Mouse (Mus musculus): ENCODE data around the gene Kmt2e. TPM values are rescaled to one million over a fixed set of nuclear protein-coding genes. Genes with fewer than 3 reads are reported as not detected.
"Not testable (repeated sequence)": the region's sequence is repeated elsewhere in the genome, so short reads cannot be mapped to it uniquely, and the experiment has no call there.

Kmt2e gene
- total RNA-seq, 1 experiment from 2014 or later: 90.2 TPM

DNA sequence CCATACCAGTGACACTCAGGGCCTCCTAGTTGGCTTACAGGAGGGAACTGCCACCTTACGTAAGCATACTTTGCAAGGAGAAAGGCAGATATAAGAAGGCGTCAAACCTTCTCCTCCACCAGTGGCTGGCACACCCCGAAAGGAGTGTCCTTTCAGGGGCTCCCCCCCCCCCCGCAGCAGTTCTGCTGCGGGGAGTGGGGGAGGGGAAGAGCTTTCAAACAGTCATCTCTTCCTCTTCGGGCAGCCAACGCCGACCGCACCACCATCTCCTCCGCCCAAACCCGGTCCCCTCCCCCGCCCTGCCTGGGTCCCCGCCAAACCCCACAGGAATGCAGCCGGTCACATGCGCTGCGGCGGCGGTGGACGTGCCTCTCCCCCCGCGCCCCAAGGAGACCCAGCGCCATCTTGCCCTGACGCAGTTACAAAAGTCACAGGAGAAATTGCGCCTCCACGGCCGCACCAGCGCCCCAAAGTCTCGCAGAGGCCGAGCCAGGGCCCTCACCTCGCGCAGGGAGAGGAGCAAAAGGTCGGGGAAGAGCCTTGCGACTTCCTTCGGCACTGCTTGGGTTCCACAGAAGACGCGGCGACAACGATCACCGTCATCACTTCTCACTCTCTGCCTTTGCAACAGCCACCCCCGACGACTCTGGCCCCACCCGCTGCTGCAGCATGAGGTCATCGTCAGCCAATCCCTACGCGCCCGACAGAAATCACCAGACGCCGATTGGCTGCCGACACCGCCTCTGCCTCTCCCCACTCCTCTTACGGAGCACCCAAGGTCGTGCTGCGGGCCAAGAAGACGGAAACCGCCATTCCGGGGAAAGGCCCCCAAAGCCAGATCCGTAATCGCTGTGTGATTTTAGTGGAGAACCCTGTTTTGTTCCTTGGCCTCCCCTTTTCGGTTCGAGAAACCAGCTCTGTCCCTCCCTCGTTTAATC, 1.3 kb upstream of the Kmt2e start:
- peak; percentile 100 for DNase-seq

DNA sequence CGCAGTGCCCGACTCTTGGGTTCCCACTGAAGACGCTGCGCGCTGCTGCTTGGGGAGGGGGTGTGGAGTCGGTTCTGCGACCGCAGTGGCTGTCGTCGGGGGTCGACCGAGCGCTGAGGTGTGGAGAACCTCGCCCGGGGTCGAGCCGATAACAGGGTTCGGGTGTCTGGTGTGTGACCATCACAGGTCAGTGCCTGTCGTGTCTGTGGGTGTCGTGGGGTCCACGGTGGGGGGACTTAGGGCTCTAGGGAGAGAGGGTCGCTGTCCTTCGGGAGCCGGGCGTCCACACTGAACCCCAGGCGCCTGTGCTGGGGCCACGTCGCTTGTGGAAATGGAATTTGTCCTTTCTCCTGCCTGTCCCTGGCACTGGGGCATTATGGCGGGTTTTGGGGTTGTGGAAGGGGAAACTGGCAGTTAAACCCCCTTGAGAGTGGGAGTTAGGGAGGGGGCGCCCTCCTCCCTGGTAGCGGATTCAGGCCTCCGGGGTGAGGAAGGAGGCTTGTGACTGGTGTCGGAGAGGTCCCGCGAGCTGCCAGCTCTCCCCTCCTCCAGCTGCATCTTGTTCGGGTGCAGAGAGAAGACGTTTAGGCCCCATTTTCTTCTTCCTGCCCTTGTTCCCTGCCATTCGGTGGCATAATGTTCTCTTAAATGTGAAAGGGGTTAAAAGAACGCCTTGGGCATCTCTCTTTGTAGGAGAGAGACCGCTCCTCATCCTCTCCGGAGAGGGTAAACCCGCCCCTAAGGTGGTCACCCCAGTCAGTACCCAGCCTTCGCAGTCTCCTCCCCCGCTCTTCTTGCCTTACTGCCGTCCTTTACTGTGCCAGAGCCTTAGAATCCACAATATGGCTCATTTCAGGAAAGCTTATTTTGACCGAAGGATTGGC, 599 bp downstream of the Kmt2e start:
- peak; percentile 50 for DNase-seq

DNA sequence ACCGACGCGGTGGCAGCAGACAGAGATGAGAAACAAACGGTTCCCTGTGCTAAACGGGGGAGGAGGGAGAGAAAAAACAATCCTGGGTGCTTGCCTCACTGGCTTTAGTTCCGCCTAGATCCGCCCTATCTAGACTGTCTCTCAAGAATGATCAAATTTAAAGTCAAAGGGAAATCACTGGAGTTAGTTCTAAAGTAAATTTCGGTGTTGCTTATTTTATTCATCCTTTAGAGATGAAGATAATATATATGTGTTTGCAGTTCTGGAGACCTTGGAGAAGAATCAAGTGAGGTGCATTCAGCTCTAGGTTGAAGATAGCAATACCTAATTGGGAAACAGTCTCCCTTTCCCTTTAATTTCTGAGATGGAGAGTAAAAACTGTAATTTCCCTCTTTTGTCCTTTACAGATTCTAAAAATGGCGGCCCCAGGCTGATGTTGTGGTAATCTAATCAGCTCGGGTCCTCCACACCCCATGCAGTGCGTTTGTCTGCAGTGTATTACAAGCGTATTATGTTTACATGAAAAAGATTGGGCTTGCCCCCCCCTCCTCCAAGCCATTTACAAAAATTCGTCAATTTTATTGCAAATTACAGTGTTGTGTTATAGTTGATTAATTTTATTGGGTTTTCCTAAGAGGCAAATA, 1.4 kb downstream of the Kmt2e start:
- peak; percentile 6 for DNase-seq

DNA sequence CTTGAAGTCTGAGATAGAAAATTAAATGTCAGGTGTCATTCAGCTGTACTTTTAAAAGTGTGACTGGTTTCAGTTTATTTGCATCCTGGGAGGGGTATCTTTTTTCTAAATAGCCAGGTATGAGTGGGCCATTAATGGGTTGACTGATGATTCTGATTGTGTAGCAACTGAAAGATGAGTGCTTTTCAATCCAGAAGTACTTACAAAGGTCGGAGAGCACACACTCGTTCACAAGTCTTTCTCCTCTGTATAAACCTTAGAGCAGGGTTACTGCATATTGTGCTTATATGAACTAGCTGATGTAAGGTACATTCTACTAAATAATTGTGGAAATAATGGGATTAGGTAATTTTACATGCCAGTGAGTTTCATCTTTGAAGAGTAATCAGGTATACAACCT, 2.5 kb downstream of the Kmt2e start:
- no peak for DNase-seq

DNA sequence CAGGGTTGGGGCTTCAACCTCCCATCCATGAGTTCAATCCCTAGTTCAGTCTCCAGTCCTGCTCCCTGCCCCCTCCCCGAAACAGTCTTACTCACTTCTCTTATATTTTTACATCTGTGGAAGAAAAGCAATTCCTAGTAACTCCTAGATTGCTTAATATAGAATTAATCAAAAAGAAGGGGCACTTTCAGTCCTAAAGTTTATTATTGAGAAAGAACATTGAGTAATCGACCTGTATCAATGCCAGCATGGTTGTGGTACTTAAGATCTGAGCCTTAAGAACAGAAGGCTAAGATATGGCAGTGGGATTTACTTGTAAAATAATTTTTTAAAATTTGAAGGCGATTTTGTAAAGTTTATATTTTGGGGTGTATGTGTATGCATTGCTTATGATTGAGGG, 5.6 kb downstream of the Kmt2e start:
- DNase-seq: no peak

DNA sequence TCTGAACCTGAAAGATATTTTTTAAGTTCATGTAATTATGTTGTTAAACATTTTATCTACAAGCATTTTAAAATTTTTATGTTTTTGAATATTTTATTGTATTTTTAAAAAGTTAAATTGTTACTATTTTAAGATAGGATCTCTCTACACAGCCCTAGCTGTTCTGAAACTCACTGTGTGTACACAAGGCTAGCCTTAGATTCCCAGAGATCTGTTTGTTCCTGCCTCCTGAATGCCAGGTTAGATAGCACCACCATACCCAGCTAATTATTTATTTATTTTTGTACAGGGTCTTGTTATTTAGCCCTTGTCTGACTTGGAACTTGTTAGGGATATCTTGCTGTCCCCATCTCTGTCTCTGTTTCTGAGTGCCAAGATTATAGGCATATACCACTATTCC, 6.3 kb downstream of the Kmt2e start:
- DNase-seq: no peak

DNA sequence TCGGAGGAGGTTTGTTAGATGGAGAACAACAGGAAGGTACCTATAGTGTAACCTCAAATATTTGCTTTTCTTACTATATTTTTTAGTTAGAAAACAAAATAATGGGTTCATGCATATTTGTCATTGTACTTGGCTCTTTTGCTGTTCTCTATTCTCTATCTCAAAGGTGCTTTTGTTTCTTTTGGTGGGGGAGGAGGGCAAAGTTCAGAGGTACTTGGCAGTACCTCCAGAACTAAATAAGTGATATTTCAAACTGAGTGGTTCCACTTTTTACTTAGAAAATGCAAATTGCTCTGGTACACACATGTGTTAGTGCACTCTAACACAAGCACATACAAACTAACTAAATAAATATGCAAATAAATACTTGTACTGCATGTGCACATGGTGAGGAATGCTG, 7.7 kb downstream of the Kmt2e start:
- DNase-seq: no peak

DNA sequence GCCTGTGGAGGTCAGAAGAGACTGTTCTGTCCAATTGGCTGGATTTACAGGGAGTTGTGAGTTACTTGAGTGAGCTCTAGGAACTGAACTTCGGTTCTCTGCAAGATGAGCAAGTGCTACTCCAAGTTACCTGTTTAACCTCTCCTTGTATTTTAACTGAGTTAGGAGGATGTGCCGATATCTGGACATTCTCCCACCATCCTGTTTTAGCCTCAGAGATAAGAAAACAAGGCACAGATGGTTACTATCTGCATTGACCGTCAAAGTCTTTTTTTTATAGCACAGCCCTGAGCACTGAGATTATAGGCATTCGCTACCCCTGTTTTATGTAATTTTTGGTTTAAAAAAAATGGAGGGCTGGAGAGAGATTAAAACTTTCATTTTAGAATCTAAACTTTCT, 10.2 kb downstream of the Kmt2e start:
- no peak for DNase-seq

DNA sequence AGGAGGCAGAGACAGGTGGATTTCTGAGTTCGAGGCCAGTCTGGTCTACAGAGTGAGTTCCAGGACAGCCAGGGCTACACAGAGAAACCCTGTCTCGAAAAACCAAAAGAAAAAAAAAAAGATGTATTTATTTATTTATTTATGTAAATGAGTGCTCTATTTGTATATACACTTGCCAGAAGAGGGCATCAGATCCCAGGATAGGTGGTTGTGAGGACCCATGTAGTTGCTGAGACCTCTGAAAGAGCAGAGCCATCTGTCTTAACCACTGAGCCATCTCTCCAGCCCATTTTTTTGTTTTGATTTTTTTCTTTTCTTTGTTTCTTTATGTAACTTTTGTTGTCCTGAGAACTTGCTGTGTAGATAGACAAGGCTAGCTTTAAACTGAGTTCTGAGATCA, 19.3 kb downstream of the Kmt2e start:
- not testable (repeated sequence) for DNase-seq

DNA sequence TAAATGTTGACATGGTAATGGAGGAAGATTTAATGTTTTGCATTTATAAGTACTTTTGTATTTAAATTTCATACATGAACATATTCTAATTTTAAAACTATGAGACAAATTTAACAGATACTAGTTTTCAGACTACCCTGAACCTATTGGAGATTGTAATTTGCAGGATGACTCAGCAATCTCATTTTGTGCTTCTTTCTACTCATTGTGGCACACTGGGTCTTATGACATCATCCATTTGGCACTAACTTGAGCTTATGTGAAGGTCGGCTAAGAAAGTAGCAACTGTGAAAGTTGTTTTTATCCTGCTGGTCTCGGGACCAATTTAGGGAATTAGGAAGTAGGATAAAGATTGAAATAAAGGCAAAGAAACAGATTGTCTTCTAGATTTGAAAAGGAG, 27.4 kb downstream of the Kmt2e start:
- no peak for DNase-seq

DNA sequence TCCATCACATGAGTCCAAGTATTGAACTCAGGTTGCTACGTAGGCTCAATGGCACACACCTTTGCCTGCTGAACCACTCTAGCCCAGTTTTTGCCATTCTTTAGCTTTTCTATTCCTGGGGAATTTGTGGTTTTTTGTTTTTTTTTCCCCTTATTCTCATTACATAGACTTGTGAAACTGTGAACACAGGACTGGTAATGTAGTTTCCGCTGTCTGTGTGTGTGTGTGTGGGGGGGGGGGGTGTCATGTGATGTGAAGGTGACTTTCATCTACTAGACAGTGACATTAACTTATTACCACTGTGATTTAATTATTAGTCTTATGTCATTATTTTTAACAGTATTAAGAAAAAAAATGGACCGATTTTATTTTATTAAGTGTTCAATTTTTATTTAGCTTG, 30.0 kb downstream of the Kmt2e start:
- DNase-seq: no peak

DNA sequence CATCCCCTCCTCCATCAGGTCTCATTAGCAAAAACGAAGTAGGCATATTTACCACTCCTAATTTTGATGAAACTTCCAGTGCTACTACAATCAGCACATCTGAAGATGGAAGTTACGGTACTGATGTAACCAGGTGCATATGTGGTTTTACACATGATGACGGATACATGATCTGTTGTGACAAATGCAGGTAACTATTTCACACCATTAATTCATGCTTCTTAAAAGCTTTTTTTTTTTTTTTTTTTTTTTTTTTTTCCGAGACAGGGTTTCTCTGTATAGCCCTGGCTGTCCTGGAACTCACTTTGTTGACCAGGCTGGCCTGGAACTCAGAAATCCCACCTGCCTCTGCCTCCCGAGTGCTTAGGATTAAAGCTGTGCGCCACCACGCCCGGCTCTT, 30.5 kb downstream of the Kmt2e start:
- no peak for DNase-seq

DNA sequence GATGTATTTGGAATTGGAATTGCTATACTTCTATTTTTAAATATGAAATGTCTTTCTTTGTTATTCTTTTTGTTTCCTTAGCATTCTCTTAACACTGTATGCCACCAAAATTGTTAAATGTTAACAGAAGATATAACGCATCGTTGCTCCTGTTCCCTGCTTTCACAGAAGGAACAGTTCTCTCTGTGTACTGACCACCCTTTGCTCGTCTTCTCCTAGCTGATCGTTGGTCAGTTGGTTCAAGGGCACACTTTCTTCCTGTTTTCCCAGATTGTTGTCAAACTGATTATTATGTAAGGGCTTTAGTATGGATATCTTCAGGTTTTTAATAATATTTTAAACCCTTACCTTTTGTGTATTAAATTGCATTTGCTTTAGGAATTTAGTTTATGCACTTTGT, 32.3 kb downstream of the Kmt2e start:
- no peak for DNase-seq

DNA sequence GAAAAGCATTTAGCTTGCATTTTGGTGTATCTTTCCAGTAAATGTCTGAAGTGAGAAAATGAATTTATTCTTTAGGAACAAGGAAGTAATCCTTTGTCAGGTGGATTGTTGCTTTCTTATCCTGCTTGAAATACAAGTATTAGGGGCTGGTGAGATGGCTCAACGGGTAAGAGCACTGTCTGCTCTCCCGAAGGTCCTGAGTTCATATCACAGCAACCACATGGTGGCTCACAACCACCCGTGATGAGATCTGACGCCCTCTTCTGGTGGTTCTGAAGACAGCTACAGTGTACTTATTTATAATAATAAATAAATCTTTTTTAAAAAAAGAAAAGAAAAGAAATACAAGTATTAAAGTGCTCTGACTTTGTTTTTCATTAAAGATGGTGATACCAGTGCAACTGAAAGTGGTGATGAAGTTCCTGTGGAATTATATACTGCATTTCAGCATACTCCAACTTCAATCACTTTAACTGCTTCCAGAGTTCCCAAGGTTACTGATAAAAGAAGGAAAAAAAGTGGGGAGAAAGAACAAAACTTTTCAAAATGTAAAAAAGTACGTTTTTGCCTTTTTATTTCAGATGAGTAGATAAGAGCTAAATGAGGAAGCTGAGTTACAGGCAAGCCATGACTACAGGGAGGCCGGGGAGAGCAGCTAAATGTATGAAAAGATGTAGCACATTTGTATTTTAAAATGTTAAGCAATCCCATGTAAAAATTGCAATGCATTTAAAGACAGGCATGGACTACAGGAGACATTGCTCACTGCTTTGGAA, 39.0 kb downstream of the Kmt2e start:
- no peak for DNase-seq

DNA sequence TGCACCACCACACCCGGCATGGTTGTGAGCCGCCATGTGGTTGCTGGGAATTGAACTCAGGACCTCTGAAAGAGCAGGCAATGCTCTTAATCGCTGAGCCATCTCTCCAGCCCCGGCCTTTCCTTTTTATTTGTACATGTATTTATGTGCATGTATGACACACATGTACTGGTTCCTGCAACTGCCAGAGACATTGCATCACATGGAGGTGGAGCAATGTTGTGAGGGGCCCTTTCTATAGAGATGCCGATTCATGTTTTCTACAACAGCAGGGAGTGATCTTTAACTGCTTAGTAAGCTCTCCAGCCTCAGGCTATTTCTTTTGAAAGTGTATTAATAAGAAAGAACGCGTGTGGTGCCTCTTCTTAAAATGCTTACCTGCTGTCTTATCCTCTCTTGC, 49.6 kb downstream of the Kmt2e start:
- DNase-seq: no peak

DNA sequence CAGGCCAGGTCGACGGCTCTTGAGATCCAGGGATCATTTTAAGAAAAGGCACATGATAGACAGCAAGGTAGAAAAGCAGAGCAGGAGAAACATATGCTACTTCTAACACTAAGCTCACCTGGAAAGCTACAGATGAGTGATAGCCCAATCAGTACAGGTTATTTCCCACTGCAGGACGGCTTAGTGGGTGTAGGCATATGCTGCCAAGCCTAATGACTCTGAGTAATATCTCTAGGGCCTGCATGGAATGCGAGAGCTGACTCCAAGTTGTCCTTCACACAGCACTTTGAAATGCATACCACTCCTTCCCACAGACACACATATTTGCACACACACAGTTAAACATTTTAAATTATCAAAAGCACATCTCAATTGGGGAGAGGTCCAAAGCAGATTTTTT, 55.0 kb downstream of the Kmt2e start:
- no peak for DNase-seq

DNA sequence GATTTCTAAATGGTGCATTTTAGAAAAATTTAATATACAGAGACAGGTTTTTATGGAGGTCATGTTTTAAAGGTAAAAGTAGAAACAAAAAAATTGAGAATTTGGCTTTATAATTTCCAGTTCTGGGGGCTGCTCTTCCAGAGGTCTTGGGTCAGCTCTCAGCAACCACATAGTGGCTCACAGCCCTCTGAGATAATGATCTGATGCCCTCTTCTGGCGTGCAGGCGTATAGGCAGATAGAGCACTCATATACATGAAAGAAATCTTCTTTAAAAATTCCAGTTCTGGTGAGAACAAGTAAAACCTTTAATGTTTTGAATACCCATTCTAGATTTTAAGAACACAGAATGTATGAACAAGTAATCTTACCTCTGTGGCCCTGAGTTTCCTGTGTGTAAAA, 56.6 kb downstream of the Kmt2e start:
- DNase-seq: no peak

DNA sequence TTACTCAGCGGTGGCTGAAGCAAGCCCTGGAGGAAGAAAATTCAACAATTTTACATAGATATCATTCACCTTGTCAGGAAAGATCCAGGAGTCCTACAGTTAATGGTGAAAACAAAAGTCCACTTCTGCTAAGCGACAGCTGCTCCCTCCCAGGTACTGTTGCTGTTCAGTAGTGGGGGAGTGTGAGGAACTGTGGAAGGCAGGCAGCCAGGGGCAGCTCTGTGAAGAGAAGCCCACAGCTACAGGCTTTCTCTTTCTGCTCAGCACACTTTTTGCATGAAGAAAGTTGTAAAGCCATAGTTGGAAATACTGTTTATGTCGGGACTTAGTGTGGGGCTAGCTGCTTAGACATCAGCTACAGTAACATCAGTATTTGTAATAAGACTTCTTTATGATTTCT, 62.2 kb downstream of the Kmt2e start:
- no peak for DNase-seq

DNA sequence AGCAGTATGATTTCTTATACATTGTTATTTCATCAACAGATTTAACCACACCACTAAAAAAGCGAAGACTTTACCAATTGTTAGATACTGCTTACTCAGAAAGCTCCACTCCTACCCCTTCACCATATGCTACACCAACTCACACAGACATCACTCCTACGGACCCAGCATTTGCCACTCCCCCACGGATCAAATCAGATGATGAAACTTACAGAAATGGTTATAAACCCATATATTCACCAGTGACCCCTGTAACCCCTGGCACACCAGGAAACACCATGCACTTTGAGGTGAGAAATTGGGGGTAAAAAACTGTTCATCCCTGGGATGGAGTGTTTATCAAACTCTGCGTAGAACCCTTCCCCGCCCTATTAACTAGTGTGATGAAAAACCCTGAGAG, 62.7 kb downstream of the Kmt2e start:
- no peak for DNase-seq

DNA sequence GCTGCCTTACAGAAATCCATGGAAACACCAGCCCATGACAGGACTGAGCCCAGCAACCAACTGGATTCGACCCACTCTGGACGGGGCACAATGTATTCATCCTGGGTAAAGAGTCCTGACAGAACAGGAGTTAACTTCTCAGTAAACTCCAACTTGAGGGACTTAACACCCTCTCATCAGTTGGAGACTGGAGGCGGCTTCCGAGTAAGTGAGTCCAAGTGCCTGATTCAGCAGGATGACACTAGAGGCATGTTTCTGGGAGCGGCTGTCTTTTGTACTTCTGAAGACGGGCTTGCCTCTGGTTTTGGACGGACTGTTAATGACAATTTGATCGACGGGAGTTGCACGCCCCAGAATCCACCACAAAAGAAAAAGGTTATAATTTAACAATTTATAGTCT, 63.7 kb downstream of the Kmt2e start:
- no peak for DNase-seq

DNA sequence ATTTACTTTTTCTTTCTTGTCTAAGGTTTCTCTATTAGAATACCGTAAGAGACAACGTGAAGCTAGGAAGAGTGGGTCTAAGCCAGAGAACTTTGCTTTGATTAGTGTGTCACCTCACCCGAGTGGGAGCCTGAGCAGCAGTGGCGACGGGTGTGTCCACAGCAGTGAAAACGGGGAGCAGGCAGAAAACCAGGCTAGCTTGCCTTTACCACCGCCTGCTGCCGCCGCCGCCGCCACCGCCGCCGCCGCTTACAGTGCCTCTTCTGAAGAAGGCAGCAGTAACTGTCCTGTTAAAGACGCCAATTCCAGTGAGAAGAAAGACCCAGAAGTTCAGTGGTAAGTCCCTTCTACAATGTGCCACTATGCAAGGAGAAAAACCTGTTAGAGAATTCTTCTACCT, 65.0 kb downstream of the Kmt2e start:
- DNase-seq: no peak

DNA sequence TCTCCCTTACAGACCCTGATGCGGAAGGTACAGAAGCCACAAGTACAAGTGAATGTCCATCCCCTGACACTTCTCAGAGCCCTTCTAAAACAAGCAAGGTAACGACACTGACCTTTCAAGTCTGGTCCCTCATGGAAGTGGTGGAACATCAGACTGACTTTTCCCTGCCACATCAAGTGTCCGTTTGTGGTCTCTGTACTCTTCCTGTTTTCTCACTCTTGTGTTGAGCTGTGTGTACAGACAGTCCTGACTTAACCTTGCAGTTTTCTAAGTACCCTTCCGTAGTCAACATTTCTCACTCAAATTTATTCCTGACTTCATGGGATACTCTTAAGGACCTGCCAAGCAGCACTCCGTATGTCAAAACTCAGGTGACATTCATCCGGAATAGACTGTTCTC, 66.5 kb downstream of the Kmt2e start:
- DNase-seq: no peak

Measured in adrenal gland, postnatal 25 days (tissue).